Mouse (Mus musculus) bone marrow macrophage, adult 2 months (primary cell): ENCODE data around the gene Tmem131.

ENCODE experiments used
- CTCF ChIP-seq: IDR thresholded peaks from 2 replicates; pipeline ENCODE4 v1.5.1; 2012; ENCODE audit warnings: low read depth, mild to moderate bottlenecking, low read length, moderate library complexity
- POLR2A ChIP-seq: IDR thresholded peaks from 2 replicates; pipeline ENCODE4 v1.6.1; 2012; ENCODE audit warnings: mild to moderate bottlenecking, low read depth, low read length, borderline replicate concordance

GRCm38 (mm10) chr1:36786377-36786776, 157.1 kb downstream of the Tmem131 start:
- TF ChIP-seq CTCF (no peak; the same call in 1 of the 2 replicates), POLR2A (no peak)
